Mouse (Mus musculus) heart, embryonic 14.5 days (tissue): ENCODE measurements around the gene Blnk. TPM values are rescaled to one million over a fixed set of nuclear protein-coding genes. Genes with fewer than 3 reads are reported as not detected.

Experiments
- ATAC-seq: fragments of 200-750 bp; cut with Nextera tagmentation; 2 replicates; pipeline ENCODE4 v1.8.0; 2017; ENCODE audit warnings: low read depth, moderate TSS enrichment; ENCODE audit not compliant: insufficient number of reproducible peaks, insufficient read depth, low FRiP score
- H3K27ac ChIP-seq, 2 experiments: fragments of 200-500 bp in 1 of 2; fragments of 300-500 bp in 1 of 2; sonication (generic) in 1 of 2; replicated peaks in 1 of 2; 2 replicates each; pipeline ENCODE4 v1.5.1; 2012 to 2014; ENCODE audit warnings: low read depth in 2 of 2, low read length in 2 of 2, control low read depth in 1 of 2, mild to moderate bottlenecking in 1 of 2, mixed read lengths in 1 of 2; ENCODE audit not compliant: control insufficient read depth in 1 of 2, insufficient read depth in 1 of 2
- H3K27me3 ChIP-seq: fragments of 300-500 bp; sonication (generic); 2 replicates; pipeline ENCODE4 v1.6.1; 2014; ENCODE audit warnings: mild to moderate bottlenecking, low read length, control low read depth; ENCODE audit not compliant: control insufficient read depth, insufficient read depth
- H3K36me3 ChIP-seq: fragments of 300-500 bp; sonication (generic); 2 replicates; pipeline ENCODE4 v1.6.1; 2014; ENCODE audit warnings: mild to moderate bottlenecking, control low read depth, low read length, mixed read lengths; ENCODE audit not compliant: control insufficient read depth, insufficient read depth
- H3K4me1 ChIP-seq, 2 experiments: fragments of 200-500 bp in 1 of 2; fragments of 300-500 bp in 1 of 2; sonication (generic) in 1 of 2; 2 replicates each; pipeline ENCODE4 v1.6.1; 2012 to 2014; ENCODE audit warnings: low read length in 2 of 2, control low read depth in 1 of 2, mixed read lengths in 1 of 2; ENCODE audit not compliant: control insufficient read depth in 2 of 2, insufficient read depth in 2 of 2
- H3K4me2 ChIP-seq: fragments of 300-500 bp; sonication (generic); 2 replicates; pipeline ENCODE4 v1.6.1; 2014; ENCODE audit warnings: mild to moderate bottlenecking, low read length
- H3K4me3 ChIP-seq, 2 experiments: fragments of 200-500 bp in 1 of 2; fragments of 300-500 bp in 1 of 2; sonication (generic) in 1 of 2; 2 replicates each; pipeline ENCODE4 v1.5.1; 2012 to 2014; ENCODE audit warnings: low read length in 2 of 2, mild to moderate bottlenecking in 2 of 2, control low read depth in 1 of 2, low read depth in 1 of 2, moderate library complexity in 1 of 2; ENCODE audit not compliant: control insufficient read depth in 1 of 2, insufficient read depth in 1 of 2
- H3K9ac ChIP-seq: fragments of 300-500 bp; sonication (generic); 2 replicates; pipeline ENCODE4 v1.6.1; 2014; ENCODE audit warnings: mild to moderate bottlenecking, low read length
- H3K9me3 ChIP-seq: fragments of 300-500 bp; sonication (generic); 2 replicates; pipeline ENCODE4 v1.6.1; 2016; ENCODE audit warnings: low read length, control low read depth; ENCODE audit not compliant: control insufficient read depth
- WGBS: fragments of 180-500 bp; shearing (Covaris S2); extraction: QIAGEN DNeasy Blood & Tissue Kit; methylation state at CpG from one replicate; pipeline ENCODE4 v1.1.7; 2014; 5-methylcytosine and 5-hydroxymethylcytosine counted together
- polyA plus RNA-seq: library from polyadenylated mRNA; unstranded; fragments of >200 nt; fragmentation: Nextera tagmentation; extraction: Ambion mirVana; gene quantifications from 2 replicates; pipeline ENCODE4 v1.2.1, GENCODE M21; 2014

The Blnk gene
- polyA plus RNA-seq, 1 experiment from 2014 or later: 0.27 TPM

- ATAC-seq: no peak
- Histone ChIP-seq H3K4me1 (no peaks in the 10 kb centered on the region), H3K4me3 (no peak overlapping the region), H3K27me3 (no peaks in the 10 kb centered on the region), H3K9ac (no peak overlapping the region), H3K27ac (no peak overlapping the region), H3K9me3 (no peaks in the 10 kb centered on the region; the same call in 1 of the 2 replicates), H3K36me3 (no peaks in the 10 kb centered on the region), H3K4me2 (no peak overlapping the region)
- 79% methylated on average over 3 of the region's 3 CpGs for WGBS
These were observed 9.5 kb upstream of the Blnk start for GRCm38 (mm10) chr19:41003694-41004315.

GRCm38 (mm10) chr19:40999569-40999968, 5.2 kb upstream of the Blnk start:
- H3K36me3 ChIP-seq: no peaks in the 10 kb centered on the region
- H3K4me1 ChIP-seq: no peaks in the 10 kb centered on the region
- H3K4me2 ChIP-seq: no peak overlapping the region
- no peak overlapping the region for H3K9ac ChIP-seq
- H3K27me3 ChIP-seq: no peaks in the 10 kb centered on the region
- H3K27ac ChIP-seq: no peak overlapping the region
- 50% methylated on average over 3 of the region's 3 CpGs for WGBS
- ATAC-seq: no peak
- no peak overlapping the region for H3K4me3 ChIP-seq
- H3K9me3 ChIP-seq: no peaks in the 10 kb centered on the region; the same call in 1 of the 2 replicates

GRCm38 (mm10) chr19:40998469-40999170, 4.3 kb upstream of the Blnk start:
- WGBS: 52% methylated on average over 5 of the region's 5 CpGs
- ATAC-seq: no peak
- no peaks in the 10 kb centered on the region for H3K27me3 ChIP-seq
- H3K9ac ChIP-seq: no peak overlapping the region
- no peak overlapping the region for H3K27ac ChIP-seq
- no peaks in the 10 kb centered on the region for H3K36me3 ChIP-seq
- H3K9me3 ChIP-seq: no peaks in the 10 kb centered on the region; the same call in 1 of the 2 replicates
- H3K4me1 ChIP-seq: no peaks in the 10 kb centered on the region
- H3K4me3 ChIP-seq: no peak overlapping the region
- no peak overlapping the region for H3K4me2 ChIP-seq

- Histone ChIP-seq H3K9ac (no peak overlapping the region), H3K36me3 (no peaks in the 10 kb centered on the region), H3K4me1 (no peaks in the 10 kb centered on the region), H3K4me2 (no peak overlapping the region), H3K4me3 (no peak overlapping the region), H3K27ac (no peak overlapping the region), H3K27me3 (no peaks in the 10 kb centered on the region), H3K9me3 (no peaks in the 10 kb centered on the region)
- no peak for ATAC-seq
- 84% methylated on average over 6 of the region's 6 CpGs for WGBS
These were observed 2.4 kb upstream of the Blnk start for GRCm38 (mm10) chr19:40996722-40997121.

- H3K27me3 ChIP-seq: no peaks in the 10 kb centered on the region
- WGBS: 50% methylated on average over 21 of the region's 21 CpGs
- no peaks in the 10 kb centered on the region for H3K4me1 ChIP-seq
- ATAC-seq: no peak
- H3K27ac ChIP-seq: no peak overlapping the region
- no peak overlapping the region for H3K9ac ChIP-seq
- no peaks in the 10 kb centered on the region for H3K9me3 ChIP-seq
- H3K4me2 ChIP-seq: no peak overlapping the region
- no peaks in the 10 kb centered on the region for H3K36me3 ChIP-seq
- no peak overlapping the region for H3K4me3 ChIP-seq
These were observed 1.4 kb upstream of the Blnk start for GRCm38 (mm10) chr19:40995449-40996401.

GRCm38 (mm10) chr19:40994911-40995310, 576 bp upstream of the Blnk start:
- no peak for ATAC-seq
- H3K27ac ChIP-seq: no peak overlapping the region
- H3K4me1 ChIP-seq: no peaks in the 10 kb centered on the region
- H3K9ac ChIP-seq: no peak overlapping the region
- H3K27me3 ChIP-seq: no peaks in the 10 kb centered on the region
- H3K4me3 ChIP-seq: no peak overlapping the region
- H3K4me2 ChIP-seq: no peak overlapping the region
- H3K36me3 ChIP-seq: no peaks in the 10 kb centered on the region
- 42% methylated on average over 7 of the region's 7 CpGs for WGBS
- no peaks in the 10 kb centered on the region for H3K9me3 ChIP-seq

- 91% methylated on average over 5 of the region's 5 CpGs for WGBS
- no peak overlapping the region for H3K27ac ChIP-seq
- no peak overlapping the region for H3K4me3 ChIP-seq
- ATAC-seq: no peak
- H3K9me3 ChIP-seq: no peaks in the 10 kb centered on the region
- no peak overlapping the region for H3K4me2 ChIP-seq
- no peak overlapping the region for H3K9ac ChIP-seq
- no peaks in the 10 kb centered on the region for H3K36me3 ChIP-seq
- H3K4me1 ChIP-seq: no peaks in the 10 kb centered on the region
- H3K27me3 ChIP-seq: no peaks in the 10 kb centered on the region
These were observed 979 bp downstream of the Blnk start for GRCm38 (mm10) chr19:40993356-40993755.
